Mouse (Mus musculus) liver (tissue): Measurements from ENCODE around the gene Slc6a21.
A peak's percentile ranks its signal among the peaks of the same experiment; 100 is the strongest.

ENCODE experiments used
- DNase-seq: peaks from one replicate; pipeline ENCODE4 v3.0.0-alpha.2; 2020; ENCODE audit warnings: mixed read lengths

Gene Slc6a21

GRCm38 (mm10) chr7:45322245-45322644 lies 44.9 kb downstream of the Slc6a21 start:
- no peak for DNase-seq

GRCm38 (mm10) chr7:45323069-45323468 lies 45.8 kb downstream of the Slc6a21 start:
- DNase-seq = no peak

- DNase-seq = no peak
Observed at GRCm38 (mm10) chr7:45325800-45326199, 48.5 kb downstream of the Slc6a21 start.

GRCm38 (mm10) chr7:45328841-45329475 lies 51.6 kb downstream of the Slc6a21 start:
- no peak for DNase-seq

GRCm38 (mm10) chr7:45331502-45331901 lies 54.2 kb downstream of the Slc6a21 start:
- DNase-seq = no peak

- DNase-seq = peak; percentile 39
Observed at GRCm38 (mm10) chr7:45332685-45333425, 55.5 kb downstream of the Slc6a21 start.

GRCm38 (mm10) chr7:45333431-45333982 lies 56.2 kb downstream of the Slc6a21 start, which contains the start of gene Trpm4:
TSS of gene Trpm4 (minus strand) at chr7:45333780.
- DNase-seq = peak; percentile 72

- DNase-seq = no peak
Observed at GRCm38 (mm10) chr7:45334605-45335004, 57.3 kb downstream of the Slc6a21 start.

GRCm38 (mm10) chr7:45335056-45335455 lies 57.7 kb downstream of the Slc6a21 start, which contains the start of gene Hrc:
TSS of gene Hrc (plus strand) at chr7:45335290.
- no peak for DNase-seq

GRCm38 (mm10) chr7:45336319-45336718 lies 59.0 kb downstream of the Slc6a21 start:
- no peak for DNase-seq

- DNase-seq = no peak
Observed at GRCm38 (mm10) chr7:45337469-45337868, 60.2 kb downstream of the Slc6a21 start.

GRCm38 (mm10) chr7:45338161-45338911 lies 61.0 kb downstream of the Slc6a21 start:
- DNase-seq = peak; percentile 62
